Mouse (Mus musculus) ES-Bruce4 (cell line): ENCODE results near the gene E030030I06Rik. TPM values are rescaled to one million over a fixed set of nuclear protein-coding genes. Genes with fewer than 3 reads are reported as not detected.
A peak's percentile ranks its signal among the peaks of the same experiment; 100 is the strongest.
"Not testable (repeated sequence)": the region's sequence is repeated elsewhere in the genome, so short reads cannot be mapped to it uniquely, and the experiment has no call there.

Experiments used
- H3K27ac ChIP-seq: 2 replicates; pipeline ENCODE4 v1.5.1; 2012; ENCODE audit warnings: low read length, inconsistent platforms; ENCODE audit not compliant: insufficient read depth
- H3K27me3 ChIP-seq: 2 replicates; pipeline ENCODE4 v1.6.1; 2012; ENCODE audit warnings: mild to moderate bottlenecking, low read length, inconsistent platforms; ENCODE audit not compliant: control insufficient read depth, poor library complexity, insufficient read depth, severe bottlenecking
- H3K36me3 ChIP-seq: 2 replicates; pipeline ENCODE4 v1.6.1; 2012; ENCODE audit warnings: inconsistent platforms, mild to moderate bottlenecking, low read length, moderate library complexity; ENCODE audit not compliant: control insufficient read depth, poor library complexity, insufficient read depth, severe bottlenecking
- H3K4me1 ChIP-seq: one replicate; pipeline ENCODE4 v1.8.1; 2011; ENCODE audit warnings: low read length; ENCODE audit not compliant: control insufficient read depth, insufficient read depth
- H3K4me3 ChIP-seq: 2 replicates; pipeline ENCODE4 v1.5.1; 2011; ENCODE audit warnings: low read depth, mild to moderate bottlenecking, low read length
- H3K9ac ChIP-seq: 2 replicates; pipeline ENCODE4 v1.6.1; 2012; ENCODE audit warnings: low read depth, mild to moderate bottlenecking, inconsistent platforms; ENCODE audit not compliant: poor library complexity, severe bottlenecking
- H3K9me3 ChIP-seq: replicated peaks from 2 replicates; pipeline ENCODE4 v1.6.1; 2012; ENCODE audit warnings: mild to moderate bottlenecking, low read length, inconsistent platforms; ENCODE audit not compliant: control insufficient read depth, poor library complexity, insufficient read depth, severe bottlenecking
- CTCF ChIP-seq: IDR thresholded peaks from one replicate; pipeline ENCODE4 v1.8.1; 2011; ENCODE audit warnings: low read depth, low read length
- EP300 ChIP-seq: IDR thresholded peaks from 2 replicates; pipeline ENCODE4 v1.6.1; 2011; ENCODE audit warnings: low read depth, low read length; ENCODE audit not compliant: insufficient read depth
- POLR2A ChIP-seq: IDR thresholded peaks from one replicate; pipeline ENCODE4 v1.8.1; 2011; ENCODE audit warnings: low read length; ENCODE audit not compliant: insufficient read depth
- polyA plus RNA-seq: library from polyadenylated mRNA; stranded (reverse); fragments of >200 nt; gene quantifications from 2 replicates; pipeline ENCODE4 v1.2.4, GENCODE M21; 2011; ENCODE audit warnings: low read depth; ENCODE audit not compliant: missing spikeins, insufficient read depth, insufficient read length

Gene E030030I06Rik
- polyA plus RNA-seq, 1 experiment = 6.7 TPM

GRCm38 (mm10) chr10:22154871-22155799, 6.1 kb upstream of the E030030I06Rik start:
- Histone ChIP-seq H3K9ac (no peak overlapping the region), H3K36me3 (no peaks in the 10 kb centered on the region)
- TF ChIP-seq CTCF = no peak
- TF ChIP-seq POLR2A = no peak
- TF ChIP-seq EP300 = no peak

GRCm38 (mm10) chr10:22154127-22154526, 5.1 kb upstream of the E030030I06Rik start:
- H3K36me3 ChIP-seq, H3K9me3 ChIP-seq, H3K27ac ChIP-seq, H3K9ac ChIP-seq, H3K4me1 ChIP-seq: not testable (repeated sequence)
- Histone ChIP-seq H3K4me3 (peak overlapping the region; percentile 20), H3K27me3 (peaks cover 21% of the 10 kb centered on the region)

More at GRCm38 (mm10) chr10:22154871-22155799, 6.1 kb upstream of the E030030I06Rik start:
- Histone ChIP-seq H3K9me3 (no peaks in the 10 kb centered on the region), H3K4me1 (peaks cover 1% of the 10 kb centered on the region), H3K27ac (no peak overlapping the region), H3K27me3 (peaks cover 19% of the 10 kb centered on the region), H3K4me3 (no peak overlapping the region)

- not testable (repeated sequence) for H3K9me3 ChIP-seq, H3K36me3 ChIP-seq, H3K9ac ChIP-seq, H3K27ac ChIP-seq, H3K4me1 ChIP-seq, H3K4me3 ChIP-seq
- peaks cover 21% of the 10 kb centered on the region for H3K27me3 ChIP-seq
Observed at GRCm38 (mm10) chr10:22153147-22153690, 4.1 kb upstream of the E030030I06Rik start.

GRCm38 (mm10) chr10:22151863-22152640, 3.0 kb upstream of the E030030I06Rik start:
- Histone ChIP-seq H3K27me3 (peaks cover 21% of the 10 kb centered on the region), H3K9ac (peak overlapping the region; percentile 65)
- not testable (repeated sequence) for H3K4me1 ChIP-seq, H3K4me3 ChIP-seq, H3K27ac ChIP-seq, H3K9me3 ChIP-seq, H3K36me3 ChIP-seq

GRCm38 (mm10) chr10:22151056-22151862, 2.2 kb upstream of the E030030I06Rik start:
- H3K27me3 ChIP-seq = peaks cover 21% of the 10 kb centered on the region
- not testable (repeated sequence) for H3K36me3 ChIP-seq, H3K4me1 ChIP-seq, H3K9me3 ChIP-seq, H3K27ac ChIP-seq
- peak overlapping the region; percentile 30 for H3K4me3 ChIP-seq
- peak overlapping the region; percentile 65 for H3K9ac ChIP-seq

GRCm38 (mm10) chr10:22150593-22150992, 1.5 kb upstream of the E030030I06Rik start:
- Histone ChIP-seq H3K4me3 (peak overlapping the region; percentile 83), H3K27ac (no peak overlapping the region), H3K9ac (peak overlapping the region; percentile 86; the same call in 1 of the 2 replicates), H3K9me3 (no peaks in the 10 kb centered on the region), H3K36me3 (no peaks in the 10 kb centered on the region), H3K4me1 (no peaks in the 10 kb centered on the region), H3K27me3 (peaks cover 18% of the 10 kb centered on the region)
- no peak for TF ChIP-seq POLR2A
- TF ChIP-seq CTCF = no peak
- TF ChIP-seq EP300 = no peak
